Mouse (Mus musculus): ENCODE measurements at regions not wholly inside any gene's neighbourhood (a gene's known extent, or its start where the extent isn't known, plus 50 kb on each side); places are given as distances from the start of the nearest gene placed in this dataset.
A peak's percentile ranks its signal among the peaks of the same experiment; 100 is the strongest.

- DNase-seq (ENCODE audit: low spot score) = no peak
- Histone ChIP-seq H3K4me3 (no peak overlapping the region), H3K27ac (replicated peaks) (no peak overlapping the region), H3K4me1 (no peaks in the 10 kb centered on the region), H3K9me3 (replicated peaks) (no peaks in the 10 kb centered on the region), H3K36me3 (no peaks in the 10 kb centered on the region), H3K27me3 (ENCODE audit: low read depth, poor library complexity, severe bottlenecking) (no peaks in the 10 kb centered on the region)
- 96% methylated on average over 10 of the region's 10 CpGs for WGBS
Measured at GRCm38 (mm10) chr1:56738641-56739040, 101.4 kb upstream of the Hsfy2 start.

- H3K4me3 ChIP-seq = no peak overlapping the region
- H3K36me3 ChIP-seq = no peaks in the 10 kb centered on the region
- DNase-seq (ENCODE audit: low spot score) = no peak
- H3K27me3 ChIP-seq (ENCODE audit: low read depth, poor library complexity, severe bottlenecking) = no peaks in the 10 kb centered on the region
- H3K27ac ChIP-seq (replicated peaks) = no peak overlapping the region
- no peaks in the 10 kb centered on the region for H3K9me3 ChIP-seq (replicated peaks)
- 54% methylated on average over 3 of the region's 3 CpGs for WGBS
- H3K4me1 ChIP-seq = peaks cover 11% of the 10 kb centered on the region
Measured at GRCm38 (mm10) chr1:56726183-56726840, 89.1 kb upstream of the Hsfy2 start.

- H3K4me1 ChIP-seq = peaks cover 11% of the 10 kb centered on the region
- H3K27me3 ChIP-seq (ENCODE audit: low read depth, poor library complexity, severe bottlenecking) = no peaks in the 10 kb centered on the region
- WGBS = 53% methylated on average over 1 of the region's 1 CpGs
- H3K36me3 ChIP-seq = no peaks in the 10 kb centered on the region
- H3K9me3 ChIP-seq (replicated peaks) = no peaks in the 10 kb centered on the region
- no peak for DNase-seq (ENCODE audit: low spot score)
- no peak overlapping the region for H3K27ac ChIP-seq (replicated peaks)
- H3K4me3 ChIP-seq = no peak overlapping the region
Measured at GRCm38 (mm10) chr1:56723656-56724055, 86.4 kb upstream of the Hsfy2 start.

- Histone ChIP-seq H3K36me3 (no peaks in the 10 kb centered on the region), H3K4me3 (no peak overlapping the region), H3K9me3 (replicated peaks) (no peaks in the 10 kb centered on the region), H3K27ac (replicated peaks) (no peak overlapping the region), H3K4me1 (no peaks in the 10 kb centered on the region), H3K27me3 (ENCODE audit: low read depth, poor library complexity, severe bottlenecking) (no peaks in the 10 kb centered on the region)
- 90% methylated on average over 2 of the region's 2 CpGs for WGBS
- no peak for DNase-seq (ENCODE audit: low spot score)
Measured at GRCm38 (mm10) chr1:56713011-56713726, 75.9 kb upstream of the Hsfy2 start.

GRCm38 (mm10) chr1:56700451-56700850 is 63.2 kb upstream of the Hsfy2 start:
- Histone ChIP-seq H3K27ac (replicated peaks) (no peak overlapping the region), H3K27me3 (ENCODE audit: low read depth, poor library complexity, severe bottlenecking) (no peaks in the 10 kb centered on the region), H3K4me1 (peaks cover 6% of the 10 kb centered on the region; the same call in 1 of the 2 replicates), H3K36me3 (no peaks in the 10 kb centered on the region), H3K4me3 (no peak overlapping the region), H3K9me3 (replicated peaks) (no peaks in the 10 kb centered on the region)
- no peak for DNase-seq (ENCODE audit: low spot score)
- WGBS = 88% methylated on average over 2 of the region's 2 CpGs

- no peaks in the 10 kb centered on the region for H3K9me3 ChIP-seq (replicated peaks)
- no peak for DNase-seq (ENCODE audit: low spot score)
- H3K27ac ChIP-seq (replicated peaks) = peak overlapping the region; percentile 57
- H3K36me3 ChIP-seq = no peaks in the 10 kb centered on the region
- no peaks in the 10 kb centered on the region for H3K27me3 ChIP-seq (ENCODE audit: low read depth, poor library complexity, severe bottlenecking)
- no peak overlapping the region for H3K4me3 ChIP-seq
- peaks cover 6% of the 10 kb centered on the region; the same call in 1 of the 2 replicates for H3K4me1 ChIP-seq
- 63% methylated on average over 3 of the region's 3 CpGs for WGBS
Measured at GRCm38 (mm10) chr1:56697509-56697908, 60.3 kb upstream of the Hsfy2 start.
